In genomic region chr15:82017461-82017860, GRCm38 (mm10) we compare ENCODE assay signal across 18 mouse cellular contexts. TPM values are rescaled to one million over a fixed set of nuclear protein-coding genes. Genes with fewer than 3 reads are reported as not detected.
DNase-seq lines count a peak whose midpoint lies in the region; ATAC-seq and TF ChIP-seq lines count a peak whose summit lies in the region.
"Had no signal": no experiment of that assay in that cellular context is flagged by ENCODE, and none has a peak within 500 bp of the region (broad histone marks: within the 10 kb centered on the region; RNA-seq: fewer than 3 reads in every experiment).

No protein-coding gene starts in this region.

- no peaks in the 10 kb centered on the region for H3K9me3 ChIP-seq in hindbrain, embryonic 13.5 days
- H3K9me3 ChIP-seq in hindbrain, embryonic 12.5 days (replicated peaks) = no peaks in the 10 kb centered on the region
- H3K9me3 ChIP-seq in embryonic facial prominence, embryonic 14.5 days (ENCODE audit: control insufficient read depth, low read length) = no peaks in the 10 kb centered on the region
- H3K9me3 ChIP-seq: stomach, embryonic 15.5 days had no signal

- ATAC-seq in hindbrain, embryonic 13.5 days (ENCODE audit: low FRiP score) = no peak
- no peak for ATAC-seq in hindbrain, embryonic 12.5 days (ENCODE audit: low FRiP score)
- ATAC-seq in embryonic facial prominence, embryonic 14.5 days (ENCODE audit: low read depth) = no peak
- no peak for ATAC-seq in inflammation-experienced regulatory T-cells, adult 6 months
- ATAC-seq: activated CD4-positive, CD25-positive, alpha-beta regulatory T cell, adult 4 months; forebrain, embryonic 14.5 days had no signal

- no peak overlapping the region for H3K4me3 ChIP-seq in hindbrain, embryonic 13.5 days
- H3K4me3 ChIP-seq in hindbrain, embryonic 12.5 days = no peak overlapping the region
- H3K4me3 ChIP-seq in thymus, adult 2 months (ENCODE audit: control insufficient read depth, insufficient read depth, low read length) = peak overlapping the region; percentile 34
- no peak overlapping the region for H3K4me3 ChIP-seq in embryonic facial prominence, embryonic 14.5 days (ENCODE audit: low read depth, low read length)

- H3K4me1 ChIP-seq in hindbrain, embryonic 13.5 days (replicated peaks) = peaks cover 35% of the 10 kb centered on the region
- peaks cover 20% of the 10 kb centered on the region for H3K4me1 ChIP-seq in hindbrain, embryonic 12.5 days
- peaks cover 16% of the 10 kb centered on the region for H3K4me1 ChIP-seq in thymus, adult 2 months (replicated peaks; ENCODE audit: control insufficient read depth, insufficient read depth, low read length)
- peaks cover 9% of the 10 kb centered on the region for H3K4me1 ChIP-seq in embryonic facial prominence, embryonic 14.5 days (ENCODE audit: control insufficient read depth, insufficient read depth, low read length)
- H3K4me1 ChIP-seq: stomach, embryonic 15.5 days had no signal

- TF ChIP-seq POLR2A in thymus, adult 2 months (IDR thresholded peaks at IDR 0.05; ENCODE audit: control insufficient read depth, extremely low read depth, insufficient read depth, low read length, poor library complexity) = no peak

- peak; percentile 45 for DNase-seq in thymus, adult 2 months
- DNase-seq in thymus, postnatal 10 days (ENCODE audit: low spot score in 2 of 2) = no peak
- no peak for DNase-seq in embryonic facial prominence, embryonic 14.5 days (ENCODE audit: low spot score)
- peak; percentile 62 for DNase-seq in thymus, postnatal 14 days
- DNase-seq in ovary, adult 18-20 months (ENCODE audit: low spot score) = no peak
- DNase-seq: cerebellum, adult 8-10 months; gastrocnemius, postnatal 25 days; kidney, adult 18-20 months had no signal

- H3K9ac ChIP-seq in hindbrain, embryonic 13.5 days = no peak overlapping the region
- H3K9ac ChIP-seq in hindbrain, embryonic 12.5 days = no peak overlapping the region
- no peak overlapping the region for H3K9ac ChIP-seq in embryonic facial prominence, embryonic 14.5 days (ENCODE audit: low read depth, low read length)

- H3K36me3 ChIP-seq in hindbrain, embryonic 13.5 days = peaks cover 27% of the 10 kb centered on the region
- peaks cover 22% of the 10 kb centered on the region for H3K36me3 ChIP-seq in hindbrain, embryonic 12.5 days
- peaks cover 12% of the 10 kb centered on the region for H3K36me3 ChIP-seq in thymus, adult 2 months (ENCODE audit: control insufficient read depth, insufficient read depth, low read length)
- peaks cover 14% of the 10 kb centered on the region; the same call in 1 of the 2 replicates for H3K36me3 ChIP-seq in embryonic facial prominence, embryonic 14.5 days (ENCODE audit: control insufficient read depth, insufficient read depth, low read length)

- H3K27me3 ChIP-seq in hindbrain, embryonic 13.5 days = no peaks in the 10 kb centered on the region
- no peaks in the 10 kb centered on the region for H3K27me3 ChIP-seq in hindbrain, embryonic 12.5 days
- no peaks in the 10 kb centered on the region for H3K27me3 ChIP-seq in thymus, adult 2 months (ENCODE audit: control insufficient read depth, insufficient read depth, low read length)
- no peaks in the 10 kb centered on the region for H3K27me3 ChIP-seq in embryonic facial prominence, embryonic 14.5 days (replicated peaks; ENCODE audit: control insufficient read depth, insufficient read depth, low read length)
- H3K27me3 ChIP-seq: stomach, embryonic 15.5 days had no signal

- TF ChIP-seq CTCF in thymus, adult 2 months (IDR thresholded peaks at IDR 0.05; ENCODE audit: borderline replicate concordance, control insufficient read depth, extremely low read depth, insufficient read depth, low read length, poor library complexity) = no peak

- H3K27ac ChIP-seq in hindbrain, embryonic 13.5 days = no peak overlapping the region
- no peak overlapping the region for H3K27ac ChIP-seq in hindbrain, embryonic 12.5 days
- peak overlapping the region; percentile 79 for H3K27ac ChIP-seq in thymus, adult 2 months (ENCODE audit: control insufficient read depth, insufficient read depth, low read length)
- no peak overlapping the region for H3K27ac ChIP-seq in embryonic facial prominence, embryonic 14.5 days (replicated peaks; ENCODE audit: low read depth, low read length)
- H3K27ac ChIP-seq: left cerebral cortex, adult 2 months had no signal

- H3K4me2 ChIP-seq in hindbrain, embryonic 13.5 days = 0 out of 2 replicates have a peak overlapping the region, but pooled peaks have one; percentile 19
- H3K4me2 ChIP-seq in hindbrain, embryonic 12.5 days (replicated peaks) = no peak overlapping the region
- H3K4me2 ChIP-seq in embryonic facial prominence, embryonic 14.5 days (ENCODE audit: low read depth, low read length) = peak overlapping the region; percentile 24

- 81% methylated on average over 4 of the region's 4 CpGs for WGBS in hindbrain, embryonic 13.5 days
- 75% methylated on average over 4 of the region's 4 CpGs for WGBS in hindbrain, embryonic 12.5 days
- 9% methylated on average over 4 of the region's 4 CpGs for WGBS in thymus, adult 2 months
- WGBS in embryonic facial prominence, embryonic 14.5 days = 71% methylated on average over 4 of the region's 4 CpGs

RNA-seq across cellular contexts. Expression of gene Desi1, which starts 16.2 kb away (rescaled TPM):
- polyA plus RNA-seq in hindbrain, embryonic 13.5 days (2015; fragmentation: Nextera tagmentation; extraction: Ambion mirVana) = 42.2 and 45.1 TPM in 2 replicates
- 41.4 and 42.3 TPM in 2 replicates for polyA plus RNA-seq in hindbrain, embryonic 12.5 days (2016; fragmentation: Nextera tagmentation; extraction: Ambion mirVana)
- 199 and 252 TPM in 2 replicates for polyA plus RNA-seq in thymus, adult 2 months (2012; rRNA removed)
- 27.2 and 27.7 TPM in 2 replicates for polyA plus RNA-seq in embryonic facial prominence, embryonic 14.5 days (2014; fragmentation: Nextera tagmentation; extraction: Ambion mirVana)
- 10 to 100 TPM in 2 of 3 experiments, 1 to 10 TPM in 1; 8.8 to 13.8 (median 12.5) TPM for polyA plus RNA-seq in inflammation-experienced regulatory T-cells, adult 6 months (2017; shearing (Covaris generic))

RNA-seq across cellular contexts. Expression of gene Xrcc6, which starts 29.8 kb away (rescaled TPM):
- 43.4 and 44.9 TPM in 2 replicates for polyA plus RNA-seq in hindbrain, embryonic 13.5 days (2015; fragmentation: Nextera tagmentation; extraction: Ambion mirVana)
- 58.4 and 62.3 TPM in 2 replicates for polyA plus RNA-seq in hindbrain, embryonic 12.5 days (2016; fragmentation: Nextera tagmentation; extraction: Ambion mirVana)
- polyA plus RNA-seq in thymus, adult 2 months (2012; rRNA removed) = 183 and 225 TPM in 2 replicates
- 68.4 and 68.8 TPM in 2 replicates for polyA plus RNA-seq in embryonic facial prominence, embryonic 14.5 days (2014; fragmentation: Nextera tagmentation; extraction: Ambion mirVana)
- polyA plus RNA-seq in inflammation-experienced regulatory T-cells, adult 6 months (2017; shearing (Covaris generic)) = 10 to 100 TPM; 54.3 to 56.7 (median 54.4) TPM

RNA-seq across cellular contexts. Expression of gene Snu13, which starts 29.9 kb away (rescaled TPM):
- polyA plus RNA-seq in hindbrain, embryonic 13.5 days (2015; fragmentation: Nextera tagmentation; extraction: Ambion mirVana) = 225 and 241 TPM in 2 replicates
- polyA plus RNA-seq in hindbrain, embryonic 12.5 days (2016; fragmentation: Nextera tagmentation; extraction: Ambion mirVana) = 169 and 192 TPM in 2 replicates
- 122 and 134 TPM in 2 replicates for polyA plus RNA-seq in thymus, adult 2 months (2012; rRNA removed)
- polyA plus RNA-seq in embryonic facial prominence, embryonic 14.5 days (2014; fragmentation: Nextera tagmentation; extraction: Ambion mirVana) = 262 and 292 TPM in 2 replicates
- polyA plus RNA-seq in inflammation-experienced regulatory T-cells, adult 6 months (2017; shearing (Covaris generic)) = 100 to 1,000 TPM; 178 to 210 (median 205) TPM

RNA-seq across cellular contexts. Expression of gene 1700029P11Rik, which starts 37.1 kb away (rescaled TPM):
- polyA plus RNA-seq in hindbrain, embryonic 13.5 days (2015; fragmentation: Nextera tagmentation; extraction: Ambion mirVana) = not detected in 2 replicates
- polyA plus RNA-seq in hindbrain, embryonic 12.5 days (2016; fragmentation: Nextera tagmentation; extraction: Ambion mirVana) = not detected in 2 replicates
- not detected in 2 replicates for polyA plus RNA-seq in thymus, adult 2 months (2012; rRNA removed)
- polyA plus RNA-seq in embryonic facial prominence, embryonic 14.5 days (2014; fragmentation: Nextera tagmentation; extraction: Ambion mirVana) = not detected in 2 replicates
- polyA plus RNA-seq in inflammation-experienced regulatory T-cells, adult 6 months (2017; shearing (Covaris generic)) = not detected
- polyA plus RNA-seq: activated CD4-positive, CD25-positive, alpha-beta regulatory T cell, adult 4 months; brain, embryonic 14.5 days; forebrain, embryonic 14.5 days; heart, postnatal 0 days; liver, adult 2 months; stomach, embryonic 15.5 days had no signal

RNA-seq across cellular contexts. Expression of gene 4930407I10Rik, which starts 41.5 kb away (rescaled TPM):
- polyA plus RNA-seq in hindbrain, embryonic 13.5 days (2015; fragmentation: Nextera tagmentation; extraction: Ambion mirVana) = not detected in 2 replicates
- not detected in 2 replicates for polyA plus RNA-seq in hindbrain, embryonic 12.5 days (2016; fragmentation: Nextera tagmentation; extraction: Ambion mirVana)
- polyA plus RNA-seq in thymus, adult 2 months (2012; rRNA removed) = 0.04 TPM in 1 of 2 replicates, not detected in the other
- polyA plus RNA-seq in embryonic facial prominence, embryonic 14.5 days (2014; fragmentation: Nextera tagmentation; extraction: Ambion mirVana) = not detected in 2 replicates
- polyA plus RNA-seq in inflammation-experienced regulatory T-cells, adult 6 months (2017; shearing (Covaris generic)) = not detected
- polyA plus RNA-seq: activated CD4-positive, CD25-positive, alpha-beta regulatory T cell, adult 4 months; forebrain, embryonic 14.5 days; heart, postnatal 0 days; liver, adult 2 months; stomach, embryonic 15.5 days had no signal

Comparison
In these comparisons a context has a peak if more than half of its experiments do, and no peak if none do; other contexts are left out.
1. DNase-seq: peak in thymus, adult 2 months (single experiment) and thymus, postnatal 14 days (single experiment); none in thymus, postnatal 10 days (0 of 2), embryonic facial prominence, embryonic 14.5 days (single experiment) and ovary, adult 18-20 months (single experiment).